Mouse (Mus musculus) gastrocnemius, postnatal 10 days (tissue): ENCODE data around the gene Nkain2. TPM values are rescaled to one million over a fixed set of nuclear protein-coding genes. Genes with fewer than 3 reads are reported as not detected.

Experiments used
- total RNA-seq, 2 experiments: library from RNA; stranded (reverse); gene quantifications; 2 replicates each; pipeline ENCODE4 v1.2.3; 2021

Gene Nkain2
- total RNA-seq, 2 experiments from 2014 or later: 0.99 to 1.0 TPM

Other genes starting within 250 kb of the Nkain2 start
- gene Trdn, start 190.1 kb upstream of the Nkain2 start, total RNA-seq: 1,000 to 10,000 TPM; 1,349 to 1,389 TPM